Comparison of ENCODE assay signal across 9 mouse cellular contexts in genomic region chr12:27065011-27065517, GRCm38 (mm10).
DNase-seq lines count a peak whose midpoint lies in the region; ATAC-seq and TF ChIP-seq lines count a peak whose summit lies in the region.
"Had no signal": no experiment of that assay in that cellular context is flagged by ENCODE, and none has a peak within 500 bp of the region (broad histone marks: within the 10 kb centered on the region; RNA-seq: fewer than 3 reads in every experiment).

No protein-coding gene starts in this region.

- H3K4me1 ChIP-seq in hindbrain, embryonic 11.5 days (replicated peaks; ENCODE audit: control insufficient read depth, insufficient read depth, low read length): peaks cover 16% of the 10 kb centered on the region
- peaks cover 17% of the 10 kb centered on the region for H3K4me1 ChIP-seq in midbrain, postnatal 0 days (ENCODE audit: insufficient read depth, low read length)
- H3K4me1 ChIP-seq: megakaryocyte, embryonic 14.5 days had no signal

- 0 out of 2 replicates have a peak overlapping the region, but pooled peaks have one; percentile 8 for H3K4me2 ChIP-seq in hindbrain, embryonic 11.5 days (replicated peaks; ENCODE audit: low read depth, low read length)
- H3K4me2 ChIP-seq in midbrain, postnatal 0 days (ENCODE audit: low read depth, low read length, poor library complexity, severe bottlenecking): peak overlapping the region; percentile 12; the same call in 1 of the 2 replicates

- no peaks in the 10 kb centered on the region for H3K9me3 ChIP-seq in hindbrain, embryonic 11.5 days (ENCODE audit: control insufficient read depth, low read length)
- no peaks in the 10 kb centered on the region for H3K9me3 ChIP-seq in midbrain, postnatal 0 days (ENCODE audit: low read length)

- no peaks in the 10 kb centered on the region for H3K36me3 ChIP-seq in hindbrain, embryonic 11.5 days (ENCODE audit: control insufficient read depth, insufficient read depth, low read length)
- H3K36me3 ChIP-seq in midbrain, postnatal 0 days (ENCODE audit: insufficient read depth, low read length): no peaks in the 10 kb centered on the region

- TF ChIP-seq CTCF in midbrain, postnatal 0 days (IDR thresholded peaks at IDR 0.05): no peak

- peak; percentile 53 to 70 for DNase-seq in cerebellum, postnatal 14 days
- no peak for DNase-seq in cerebellum, adult 8-10 months
- peak; percentile 82 for DNase-seq in embryo, embryonic 11 days
- peak; percentile 80 for DNase-seq in hindbrain, embryonic 11.5 days (ENCODE audit: low spot score)
- peak; percentile 86 for DNase-seq in midbrain, postnatal 0 days (ENCODE audit: low spot score)
- no peak for DNase-seq in B cell, adult 2 months
- DNase-seq in ovary, postnatal 36 days (ENCODE audit: low spot score): no peak
- no peak for DNase-seq in lung, postnatal 4 days

- peak overlapping the region; percentile 96 for H3K27ac ChIP-seq in hindbrain, embryonic 11.5 days (ENCODE audit: low read depth, low read length)
- peak overlapping the region; percentile 65 for H3K27ac ChIP-seq in midbrain, postnatal 0 days (ENCODE audit: low read depth, low read length)

- 14% methylated on average over 9 of the region's 9 CpGs for WGBS in hindbrain, embryonic 11.5 days
- WGBS in midbrain, postnatal 0 days: 8% methylated on average over 9 of the region's 9 CpGs

- peak; percentile 86 for ATAC-seq in hindbrain, embryonic 11.5 days (ENCODE audit: low FRiP score)
- peak; percentile 59 for ATAC-seq in midbrain, postnatal 0 days (ENCODE audit: low FRiP score)

- no peaks in the 10 kb centered on the region for H3K27me3 ChIP-seq in hindbrain, embryonic 11.5 days (ENCODE audit: control insufficient read depth, insufficient read depth, low read length)
- no peaks in the 10 kb centered on the region for H3K27me3 ChIP-seq in midbrain, postnatal 0 days (ENCODE audit: insufficient read depth, low read length)
- H3K27me3 ChIP-seq: megakaryocyte, embryonic 14.5 days had no signal

- H3K9ac ChIP-seq in hindbrain, embryonic 11.5 days (ENCODE audit: low read depth, low read length): peak overlapping the region; percentile 40
- 0 out of 2 replicates have a peak overlapping the region, but pooled peaks have one; percentile 19 for H3K9ac ChIP-seq in midbrain, postnatal 0 days (replicated peaks; ENCODE audit: low read length, poor library complexity, severe bottlenecking)

- H3K4me3 ChIP-seq in hindbrain, embryonic 11.5 days (ENCODE audit: low read depth, low read length): peak overlapping the region; percentile 3; the same call in 1 of the 2 replicates
- H3K4me3 ChIP-seq in midbrain, postnatal 0 days (ENCODE audit: low read depth, low read length): no peak overlapping the region
- H3K4me3 ChIP-seq: megakaryocyte, embryonic 14.5 days had no signal

Comparison
In these comparisons a context has a peak if more than half of its experiments do, and no peak if none do; other contexts are left out.
1. DNase-seq: peak in cerebellum, postnatal 14 days (2 of 2), embryo, embryonic 11 days (single experiment), hindbrain, embryonic 11.5 days (single experiment) and midbrain, postnatal 0 days (single experiment); none in cerebellum, adult 8-10 months (single experiment), B cell, adult 2 months (0 of 2), ovary, postnatal 36 days (single experiment) and lung, postnatal 4 days (0 of 2).